8 mouse cellular contexts compared by ENCODE assay signal in the genomic region with DNA sequence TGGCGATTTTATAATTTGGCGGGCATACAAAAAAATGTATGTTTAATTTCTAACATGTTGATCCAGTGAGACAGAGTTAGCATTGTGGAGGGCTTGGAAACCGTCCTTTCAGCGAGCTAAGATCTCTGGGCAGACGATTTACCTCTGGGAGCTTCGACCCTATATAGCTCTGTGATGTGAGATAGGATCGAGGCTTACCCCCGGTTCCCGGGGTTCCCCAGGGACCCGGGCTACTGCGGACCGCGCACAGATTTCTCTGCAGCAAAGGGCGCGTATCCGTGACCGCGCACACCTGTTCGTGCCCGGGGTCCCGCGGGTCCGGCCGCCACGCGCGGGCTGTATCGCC. TPM values are rescaled to one million over a fixed set of nuclear protein-coding genes. Genes with fewer than 3 reads are reported as not detected.
DNase-seq lines count a peak whose midpoint lies in the region; ATAC-seq and TF ChIP-seq lines count a peak whose summit lies in the region.
"Had no signal": no experiment of that assay in that cellular context is flagged by ENCODE, and none has a peak within 500 bp of the region (broad histone marks: within the 10 kb centered on the region; RNA-seq: fewer than 3 reads in every experiment).

No protein-coding gene starts in this region.

- peaks cover 42% of the 10 kb centered on the region for H3K27me3 ChIP-seq in lung, embryonic 15.5 days
- peaks cover 78% of the 10 kb centered on the region for H3K27me3 ChIP-seq in forebrain, embryonic 10.5 days (ENCODE audit: poor library complexity, severe bottlenecking)
- H3K27me3 ChIP-seq in limb, embryonic 10.5 days (ENCODE audit: low read depth, poor library complexity, severe bottlenecking): peaks cover 51% of the 10 kb centered on the region
- peaks cover 21% of the 10 kb centered on the region for H3K27me3 ChIP-seq in small intestine, adult 2 months (ENCODE audit: control insufficient read depth, insufficient read depth, low read length)

- TF ChIP-seq CTCF in small intestine, adult 2 months (IDR thresholded peaks at IDR 0.05; ENCODE audit: extremely low read depth, insufficient read length, insufficient replicate concordance, low read depth, low read length): no peak

- peak overlapping the region; percentile 96 for H3K4me2 ChIP-seq in lung, embryonic 15.5 days

- no peak overlapping the region for H3K9ac ChIP-seq in lung, embryonic 15.5 days

- no peaks in the 10 kb centered on the region for H3K36me3 ChIP-seq in lung, embryonic 15.5 days
- H3K36me3 ChIP-seq in forebrain, embryonic 10.5 days (replicated peaks): no peaks in the 10 kb centered on the region
- no peaks in the 10 kb centered on the region for H3K36me3 ChIP-seq in limb, embryonic 10.5 days
- no peaks in the 10 kb centered on the region for H3K36me3 ChIP-seq in small intestine, adult 2 months (ENCODE audit: control insufficient read depth, insufficient read depth, low read length)

- H3K4me1 ChIP-seq in lung, embryonic 15.5 days: peaks cover 16% of the 10 kb centered on the region
- H3K4me1 ChIP-seq in forebrain, embryonic 10.5 days: peaks cover 39% of the 10 kb centered on the region
- H3K4me1 ChIP-seq in limb, embryonic 10.5 days: peaks cover 20% of the 10 kb centered on the region
- peaks cover 3% of the 10 kb centered on the region; the same call in 1 of the 2 replicates for H3K4me1 ChIP-seq in small intestine, adult 2 months (ENCODE audit: control insufficient read depth, insufficient read depth, insufficient read length, low read length)

- TF ChIP-seq POLR2A in small intestine, adult 2 months (IDR thresholded peaks at IDR 0.05; ENCODE audit: low read depth, low read length): no peak

- DNase-seq in lung, adult 18-20 months: no peak
- DNase-seq in forebrain, embryonic 10.5 days (ENCODE audit: extremely low spot score, low spot score): no peak
- no peak for DNase-seq in limb, embryonic 10.5 days (ENCODE audit: low spot score)
- no peak for DNase-seq in Muller cell, postnatal 12 days (ENCODE audit: inconsistent ontology term)
- DNase-seq in cerebellum, postnatal 25 days: no peak
- DNase-seq: adrenal gland, adult 8-10 months had no signal

- H3K9me3 ChIP-seq in lung, embryonic 15.5 days: no peaks in the 10 kb centered on the region
- H3K9me3 ChIP-seq in forebrain, embryonic 10.5 days: no peaks in the 10 kb centered on the region
- no peaks in the 10 kb centered on the region for H3K9me3 ChIP-seq in limb, embryonic 10.5 days (replicated peaks)

- peak overlapping the region; percentile 53 for H3K4me3 ChIP-seq in lung, embryonic 15.5 days
- peak overlapping the region; percentile 73 for H3K4me3 ChIP-seq in forebrain, embryonic 10.5 days
- peak overlapping the region; percentile 69 for H3K4me3 ChIP-seq in limb, embryonic 10.5 days
- peak overlapping the region; percentile 44 for H3K4me3 ChIP-seq in small intestine, adult 2 months (ENCODE audit: low read depth, low read length)

- ATAC-seq in lung, embryonic 15.5 days (ENCODE audit: borderline replicate concordance, extremely low read depth, low FRiP score, low TSS enrichment): peak; percentile 38; the same call in 1 of the 2 replicates

- H3K27ac ChIP-seq in lung, embryonic 15.5 days: no peak overlapping the region
- H3K27ac ChIP-seq in forebrain, embryonic 10.5 days: peak overlapping the region; percentile 63
- H3K27ac ChIP-seq in limb, embryonic 10.5 days: 0 out of 2 replicates have a peak overlapping the region, but pooled peaks have one; percentile 5
- no peak overlapping the region for H3K27ac ChIP-seq in small intestine, adult 2 months (ENCODE audit: insufficient read depth, low read depth, low read length)

- 1% methylated on average over 28 of the region's 28 CpGs for WGBS in lung, embryonic 15.5 days
- whole genome bisulfite sequencing in forebrain, embryonic 10.5 days: 1% methylated on average over 28 of the region's 28 CpGs
- 1% methylated on average over 28 of the region's 28 CpGs for WGBS in limb, embryonic 10.5 days
- 2% methylated on average over 28 of the region's 28 CpGs for WGBS in small intestine, adult 2 months

RNA-seq across cellular contexts. Expression of a gene that starts 0.3 kb away (rescaled TPM):
- polyA plus RNA-seq in lung, embryonic 15.5 days (2015; fragmentation: Nextera tagmentation; extraction: Ambion mirVana): 0.60 and 0.98 TPM in 2 replicates
- 1.4 and 1.7 TPM in 2 replicates for polyA plus RNA-seq in forebrain, embryonic 10.5 days (2016; fragmentation: Nextera tagmentation; extraction: Ambion mirVana)
- polyA plus RNA-seq in limb, embryonic 10.5 days (2016; fragmentation: Nextera tagmentation; extraction: Ambion mirVana): 0.23 and 0.51 TPM in 2 replicates
- polyA plus RNA-seq in small intestine, adult 2 months (2012; rRNA removed): 0.44 and 0.58 TPM in 2 replicates

Comparison
In these comparisons a context has a peak if more than half of its experiments do, and no peak if none do; other contexts are left out.
1. H3K27ac ChIP-seq: peak in forebrain, embryonic 10.5 days (single experiment) and limb, embryonic 10.5 days (single experiment); none in lung, embryonic 15.5 days (single experiment) and small intestine, adult 2 months (single experiment).
2. Peak in every context shown above with its lines, with median percentiles within 50 percentile points of each other: H3K4me3 ChIP-seq.